Mouse (Mus musculus) heart, embryonic 16.5 days (tissue): ENCODE data around the gene Unc5c. TPM values are rescaled to one million over a fixed set of nuclear protein-coding genes. Genes with fewer than 3 reads are reported as not detected.

Experiments
- ATAC-seq: fragments of 200-750 bp; cut with Nextera tagmentation; replicated peaks from 2 replicates; pipeline ENCODE4 v1.8.0; 2017; ENCODE audit warnings: moderate number of reproducible peaks; ENCODE audit not compliant: insufficient read depth, low FRiP score; ENCODE audit errors: extremely low read depth
- H3K27ac ChIP-seq: fragments of 300-500 bp; sonication (generic); 2 replicates; pipeline ENCODE4 v1.5.1; 2014; ENCODE audit warnings: mild to moderate bottlenecking, low read length, control low read depth, moderate library complexity
- H3K27me3 ChIP-seq: fragments of 300-500 bp; sonication (generic); 2 replicates; pipeline ENCODE4 v1.6.1; 2014; ENCODE audit warnings: low read length, mixed read lengths; ENCODE audit not compliant: control insufficient read depth, insufficient read depth
- H3K36me3 ChIP-seq: fragments of 300-500 bp; sonication (generic); 2 replicates; pipeline ENCODE4 v1.6.1; 2014; ENCODE audit not compliant: control insufficient read depth, insufficient read depth
- H3K4me1 ChIP-seq: fragments of 300-500 bp; sonication (generic); 2 replicates; pipeline ENCODE4 v1.6.1; 2014; ENCODE audit warnings: low read length, mixed read lengths; ENCODE audit not compliant: control insufficient read depth, insufficient read depth
- H3K4me2 ChIP-seq: fragments of 300-500 bp; sonication (generic); 2 replicates; pipeline ENCODE4 v1.6.1; 2014; ENCODE audit warnings: low read depth, mild to moderate bottlenecking, control low read depth, low read length
- H3K4me3 ChIP-seq: fragments of 300-500 bp; sonication (generic); 2 replicates; pipeline ENCODE4 v1.5.1; 2014; ENCODE audit warnings: mild to moderate bottlenecking, control low read depth, low read length
- H3K9ac ChIP-seq: fragments of 300-500 bp; sonication (generic); 2 replicates; pipeline ENCODE4 v1.6.1; 2014; ENCODE audit warnings: low read length, control low read depth
- H3K9me3 ChIP-seq: fragments of 300-500 bp; sonication (generic); replicated peaks from 2 replicates; pipeline ENCODE4 v1.6.1; 2016; ENCODE audit warnings: low read length; ENCODE audit not compliant: control insufficient read depth
- WGBS: fragments of 180-500 bp; shearing (Covaris S2); extraction: QIAGEN DNeasy Blood & Tissue Kit; methylation state at CpG from one replicate; pipeline ENCODE4 v1.1.7; 2014; 5-methylcytosine and 5-hydroxymethylcytosine counted together
- polyA plus RNA-seq: library from polyadenylated mRNA; unstranded; fragments of >200 nt; fragmentation: Nextera tagmentation; extraction: Ambion mirVana; gene quantifications from 2 replicates; pipeline ENCODE4 v1.2.1, GENCODE M21; 2015

The Unc5c gene
- polyA plus RNA-seq, 1 experiment from 2014 or later: 1.7 TPM

GRCm38 (mm10) chr3:141475919-141476318, 10.9 kb downstream of the Unc5c start:
- Histone ChIP-seq H3K36me3 (no peaks in the 10 kb centered on the region), H3K4me3 (no peak overlapping the region), H3K9ac (no peak overlapping the region), H3K27ac (no peak overlapping the region), H3K4me2 (no peak overlapping the region), H3K4me1 (peaks cover 3% of the 10 kb centered on the region; the same call in 1 of the 2 replicates), H3K27me3 (no peaks in the 10 kb centered on the region), H3K9me3 (no peaks in the 10 kb centered on the region)
- 41% methylated on average over 6 of the region's 6 CpGs for WGBS
- ATAC-seq: no peak

GRCm38 (mm10) chr3:141476670-141477069, 11.7 kb downstream of the Unc5c start:
- Histone ChIP-seq H3K27me3 (no peaks in the 10 kb centered on the region), H3K4me3 (no peak overlapping the region), H3K27ac (no peak overlapping the region), H3K36me3 (no peaks in the 10 kb centered on the region), H3K4me2 (no peak overlapping the region), H3K9ac (no peak overlapping the region), H3K4me1 (peaks cover 3% of the 10 kb centered on the region; the same call in 1 of the 2 replicates), H3K9me3 (no peaks in the 10 kb centered on the region)
- WGBS: 13% methylated on average over 3 of the region's 3 CpGs
- ATAC-seq: no peak

GRCm38 (mm10) chr3:141482465-141482864, 17.4 kb downstream of the Unc5c start:
- Histone ChIP-seq H3K27me3 (no peaks in the 10 kb centered on the region), H3K36me3 (no peaks in the 10 kb centered on the region), H3K4me1 (peaks cover 2% of the 10 kb centered on the region; the same call in 1 of the 2 replicates), H3K9me3 (no peaks in the 10 kb centered on the region), H3K4me3 (no peak overlapping the region), H3K27ac (no peak overlapping the region), H3K4me2 (no peak overlapping the region), H3K9ac (no peak overlapping the region)
- ATAC-seq: no peak
- 72% methylated on average over 4 of the region's 4 CpGs for WGBS

GRCm38 (mm10) chr3:141483665-141484431, 18.8 kb downstream of the Unc5c start:
- 40% methylated on average over 2 of the region's 2 CpGs for WGBS
- ATAC-seq: no peak
- H3K27ac ChIP-seq: no peak overlapping the region

GRCm38 (mm10) chr3:141485218-141485617, 20.2 kb downstream of the Unc5c start:
- Histone ChIP-seq H3K4me3 (no peak overlapping the region), H3K27me3 (no peaks in the 10 kb centered on the region), H3K9ac (no peak overlapping the region), H3K4me2 (no peak overlapping the region), H3K9me3 (no peaks in the 10 kb centered on the region), H3K27ac (no peak overlapping the region), H3K36me3 (no peaks in the 10 kb centered on the region), H3K4me1 (peaks cover 2% of the 10 kb centered on the region; the same call in 1 of the 2 replicates)
- 54% methylated on average over 4 of the region's 4 CpGs for WGBS
- no peak for ATAC-seq

More at GRCm38 (mm10) chr3:141483665-141484431, 18.8 kb downstream of the Unc5c start:
- Histone ChIP-seq H3K4me2 (no peak overlapping the region), H3K4me3 (no peak overlapping the region), H3K9ac (no peak overlapping the region), H3K36me3 (no peaks in the 10 kb centered on the region), H3K9me3 (no peaks in the 10 kb centered on the region), H3K4me1 (peaks cover 2% of the 10 kb centered on the region; the same call in 1 of the 2 replicates), H3K27me3 (no peaks in the 10 kb centered on the region)

GRCm38 (mm10) chr3:141490647-141491046, 25.6 kb downstream of the Unc5c start:
- Histone ChIP-seq H3K9ac (no peak overlapping the region), H3K9me3 (no peaks in the 10 kb centered on the region), H3K36me3 (no peaks in the 10 kb centered on the region), H3K4me1 (no peaks in the 10 kb centered on the region), H3K4me2 (no peak overlapping the region), H3K4me3 (no peak overlapping the region), H3K27me3 (no peaks in the 10 kb centered on the region), H3K27ac (no peak overlapping the region)
- 71% methylated on average over 1 of the region's 1 CpGs for WGBS
- no peak for ATAC-seq

GRCm38 (mm10) chr3:141491272-141491950, 26.4 kb downstream of the Unc5c start:
- peak overlapping the region; percentile 22; the same call in 1 of the 2 replicates for H3K4me2 ChIP-seq
- H3K36me3 ChIP-seq: no peaks in the 10 kb centered on the region
- H3K4me1 ChIP-seq: no peaks in the 10 kb centered on the region
- H3K9ac ChIP-seq: no peak overlapping the region
- peak overlapping the region; percentile 47 for H3K27ac ChIP-seq
- WGBS: 38% methylated on average over 5 of the region's 5 CpGs
- H3K27me3 ChIP-seq: no peaks in the 10 kb centered on the region
- no peak for ATAC-seq
- no peak overlapping the region for H3K4me3 ChIP-seq
- no peaks in the 10 kb centered on the region for H3K9me3 ChIP-seq

- 19% methylated on average over 2 of the region's 2 CpGs for WGBS
- no peak overlapping the region for H3K9ac ChIP-seq
- no peaks in the 10 kb centered on the region for H3K9me3 ChIP-seq
- no peaks in the 10 kb centered on the region for H3K36me3 ChIP-seq
- ATAC-seq: no peak
- no peak overlapping the region for H3K4me3 ChIP-seq
- H3K27ac ChIP-seq: peak overlapping the region; percentile 47; the same call in 1 of the 2 replicates
- H3K27me3 ChIP-seq: no peaks in the 10 kb centered on the region
- no peak overlapping the region for H3K4me2 ChIP-seq
- H3K4me1 ChIP-seq: no peaks in the 10 kb centered on the region
These were observed 26.9 kb downstream of the Unc5c start for GRCm38 (mm10) chr3:141491951-141492310.

GRCm38 (mm10) chr3:141493000-141493399, 28.0 kb downstream of the Unc5c start:
- Histone ChIP-seq H3K4me2 (no peak overlapping the region), H3K27ac (no peak overlapping the region), H3K4me3 (no peak overlapping the region), H3K27me3 (no peaks in the 10 kb centered on the region), H3K4me1 (no peaks in the 10 kb centered on the region), H3K9me3 (no peaks in the 10 kb centered on the region), H3K36me3 (no peaks in the 10 kb centered on the region), H3K9ac (no peak overlapping the region)
- no peak for ATAC-seq
- 50% methylated on average over 3 of the region's 3 CpGs for WGBS
